Mouse (Mus musculus) left cerebral cortex, postnatal 10 days (tissue): ENCODE measurements around the gene Bnip1. TPM values are rescaled to one million over a fixed set of nuclear protein-coding genes. Genes with fewer than 3 reads are reported as not detected.

Experiments used
- DNase-seq, 2 experiments: peaks; one replicate each; pipeline ENCODE4 v3.0.0; 2021 to 2022; ENCODE audit warnings: low spot score in 2 of 2, mixed read lengths in 1 of 2; ENCODE audit errors: extremely low spot score in 1 of 2
- intact Hi-C: fragments of 180-260 bp; cut with DNase I; formaldehyde crosslinking; loops from one replicate; pipeline ENCODE4 v1.15.1; 2025
- total RNA-seq, 2 experiments: library from RNA; stranded (reverse); gene quantifications; 2 replicates each; pipeline ENCODE4 v1.2.3; 2021

Gene Bnip1
- total RNA-seq: 10 to 100 TPM; 34.2 to 38.4 TPM

GRCm38 (mm10) chr17:26780750-26781571 lies at the start of gene Bnip1:
Bnip1 (plus strand) TSS chr17:26781066.
- DNase-seq: peak; percentile 83 to 86
- intact Hi-C loops: loop anchor here (5.0 to 10.0 kb wide), 3 partner anchors 64 to 316 kb away; partner anchors contain the start of genes Atp6v0e and Crebrf

- intact Hi-C loops: no loop called here
- DNase-seq: no peak
Measured at GRCm38 (mm10) chr17:26742581-26742980, 38.3 kb upstream of the Bnip1 start.

- DNase-seq: no peak
- intact Hi-C loops: no loop called here
Measured at GRCm38 (mm10) chr17:26743294-26743693, 37.6 kb upstream of the Bnip1 start.

- intact Hi-C loops: no loop called here
Measured at GRCm38 (mm10) chr17:26749975-26750374, 30.9 kb upstream of the Bnip1 start.

GRCm38 (mm10) chr17:26752297-26752696 lies 28.6 kb upstream of the Bnip1 start:
- intact Hi-C loops: no loop called here
- no peak for DNase-seq

More at GRCm38 (mm10) chr17:26749975-26750374, 30.9 kb upstream of the Bnip1 start:
- DNase-seq: no peak

DNA sequence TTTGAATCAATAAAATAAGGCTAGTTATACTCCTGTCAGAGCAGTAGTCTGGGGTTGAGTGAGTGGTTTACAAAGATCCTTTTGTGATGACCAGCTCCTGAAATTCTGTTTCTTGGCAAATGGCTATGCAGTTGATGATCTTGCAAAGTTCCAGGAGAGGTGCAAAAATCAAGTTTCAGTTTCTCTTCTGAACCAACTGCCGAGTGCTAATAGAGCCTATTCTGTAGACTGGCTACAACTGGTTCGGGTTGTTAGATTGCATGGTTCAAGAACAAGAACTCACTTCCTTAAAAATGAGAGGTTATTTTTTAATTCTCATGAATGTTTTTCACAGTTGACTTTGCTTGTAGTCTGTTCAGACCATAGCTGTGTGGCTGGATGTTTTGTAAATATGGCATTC lies 27.4 kb upstream of the Bnip1 start:
- intact Hi-C loops: no loop called here
- DNase-seq: no peak

GRCm38 (mm10) chr17:26767100-26767753 lies 13.6 kb upstream of the Bnip1 start:
- no peak for DNase-seq
- intact Hi-C loops: no loop called here

DNA sequence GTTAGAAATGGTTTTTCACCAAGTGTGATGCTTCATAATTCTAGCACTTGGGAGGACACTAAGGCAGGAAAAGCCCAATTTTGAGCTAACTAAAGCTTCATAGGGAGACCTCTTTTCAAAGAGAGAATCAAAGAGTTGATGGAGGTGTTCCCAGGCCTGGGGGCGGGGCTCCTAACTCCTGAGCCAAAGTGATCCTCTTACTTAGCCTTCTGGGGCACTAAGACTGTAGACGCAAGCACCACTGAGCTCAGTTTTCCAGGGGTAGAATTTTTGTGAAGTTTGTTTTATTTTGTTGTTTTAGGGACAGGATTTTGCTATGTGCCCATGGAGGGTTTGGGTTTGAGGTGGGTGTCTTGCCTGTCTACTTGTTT lies 13.1 kb upstream of the Bnip1 start:
- DNase-seq: no peak
- intact Hi-C loops: no loop called here

DNA sequence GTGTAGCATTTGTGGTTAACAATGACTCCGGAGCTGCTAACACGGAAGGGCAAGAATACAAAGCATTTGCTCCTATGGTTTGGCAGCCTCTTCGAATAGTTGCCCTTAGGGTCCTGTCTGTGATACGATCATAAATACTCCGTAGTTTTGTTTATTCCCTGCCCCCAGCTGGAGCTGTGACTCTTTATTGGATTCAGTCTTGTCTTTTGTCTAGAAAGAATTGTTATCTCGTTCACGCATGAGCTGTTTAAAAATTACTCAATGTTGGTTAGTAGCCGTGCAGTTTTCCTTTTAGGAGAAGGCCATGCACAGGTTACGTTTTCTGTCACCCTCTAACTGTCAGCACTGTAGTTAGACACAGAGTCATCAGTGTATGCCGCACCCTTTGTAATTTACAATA lies 4.7 kb upstream of the Bnip1 start:
- DNase-seq: no peak
- intact Hi-C loops: no loop called here

- DNase-seq: no peak
- intact Hi-C loops: no loop called here
Measured at GRCm38 (mm10) chr17:26778001-26778400, 2.9 kb upstream of the Bnip1 start.

GRCm38 (mm10) chr17:26778430-26779100 lies 2.3 kb upstream of the Bnip1 start:
- intact Hi-C loops: no loop called here
- no peak for DNase-seq

GRCm38 (mm10) chr17:26779471-26779870 lies 1.4 kb upstream of the Bnip1 start:
- no peak for DNase-seq
- intact Hi-C loops: no loop called here

DNA sequence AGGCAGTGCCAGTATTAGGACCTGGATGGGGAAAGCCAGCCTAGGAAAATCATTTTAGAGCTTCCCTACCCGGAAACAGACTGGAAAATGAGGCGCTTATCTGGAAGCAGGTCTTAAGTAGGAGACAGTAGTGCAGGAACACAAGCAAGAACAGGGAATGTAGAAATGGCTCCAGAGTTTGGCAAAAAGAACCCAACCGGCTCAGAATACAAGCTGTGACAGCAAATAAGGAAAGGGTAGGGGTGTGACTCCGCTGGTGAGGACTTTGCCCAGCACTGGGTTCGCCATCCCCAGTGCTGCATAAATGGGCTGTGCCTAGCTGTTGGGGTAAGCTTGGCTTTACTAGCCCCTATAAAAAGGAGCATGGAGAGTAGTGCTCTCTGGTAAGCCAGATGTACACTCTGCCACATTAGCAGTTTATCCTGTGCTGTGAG lies 761 bp downstream of the Bnip1 start:
- intact Hi-C loops: loop anchor here (5.0 to 10.0 kb wide), 3 partner anchors 64 to 317 kb away; partner anchors contain the start of genes Atp6v0e and Crebrf
- no peak for DNase-seq

GRCm38 (mm10) chr17:26784525-26784924 lies 3.7 kb downstream of the Bnip1 start:
- no peak for DNase-seq
- intact Hi-C loops: loop anchor here (5.0 to 10.0 kb wide), 3 partner anchors 67 to 320 kb away; partner anchors contain the start of genes Atp6v0e and Crebrf

GRCm38 (mm10) chr17:26786586-26786985 lies 5.7 kb downstream of the Bnip1 start:
- intact Hi-C loops: loop anchor here (10.0 kb wide), 2 partner anchors 122 to 322 kb away; partner anchors contain the start of gene Atp6v0e
- DNase-seq: no peak

GRCm38 (mm10) chr17:26788986-26789385 lies 8.1 kb downstream of the Bnip1 start:
- no peak for DNase-seq
- intact Hi-C loops: loop anchor here (10.0 kb wide), 2 partner anchors 124 to 324 kb away; partner anchors contain the start of gene Atp6v0e

- no peak for DNase-seq
Measured at GRCm38 (mm10) chr17:26789460-26790268, 8.8 kb downstream of the Bnip1 start.

More at GRCm38 (mm10) chr17:26789460-26790268, 8.8 kb downstream of the Bnip1 start:
- intact Hi-C loops: loop anchor here (10.0 kb wide), 2 partner anchors 125 to 325 kb away; partner anchors contain the start of gene Atp6v0e
